Mouse (Mus musculus) heart, adult 2 months (tissue): ENCODE results near the gene Sh2d4b.

Experiments used
- EP300 ChIP-seq: fragments of 200-500 bp; IDR thresholded peaks from 2 replicates; pipeline ENCODE4 v1.6.1; 2011; ENCODE audit warnings: low read depth, low read length, control low read depth; ENCODE audit not compliant: insufficient read depth
- POLR2A ChIP-seq: fragments of 200-500 bp; IDR thresholded peaks from 2 replicates; pipeline ENCODE4 v1.6.1; 2011; ENCODE audit warnings: mild to moderate bottlenecking, low read depth, low read length, control low read depth; ENCODE audit not compliant: insufficient read depth

- no peak for TF ChIP-seq EP300
- no peak for TF ChIP-seq POLR2A
Observed at GRCm38 (mm10) chr14:40938380-40938987, 45.4 kb upstream of the Sh2d4b start.
